Mouse (Mus musculus): ENCODE results near the gene Uckl1. TPM values are rescaled to one million over a fixed set of nuclear protein-coding genes. Genes with fewer than 3 reads are reported as not detected.

Gene Uckl1
- polyA plus RNA-seq (2015; fragmentation: Illumina TruSeq; extraction: RNeasy Lipid Tissue Mini Kit (QIAGEN cat#74804); ENCODE audit: insufficient read depth, low read depth, low replicate concordance): 29.9 TPM

DNA sequence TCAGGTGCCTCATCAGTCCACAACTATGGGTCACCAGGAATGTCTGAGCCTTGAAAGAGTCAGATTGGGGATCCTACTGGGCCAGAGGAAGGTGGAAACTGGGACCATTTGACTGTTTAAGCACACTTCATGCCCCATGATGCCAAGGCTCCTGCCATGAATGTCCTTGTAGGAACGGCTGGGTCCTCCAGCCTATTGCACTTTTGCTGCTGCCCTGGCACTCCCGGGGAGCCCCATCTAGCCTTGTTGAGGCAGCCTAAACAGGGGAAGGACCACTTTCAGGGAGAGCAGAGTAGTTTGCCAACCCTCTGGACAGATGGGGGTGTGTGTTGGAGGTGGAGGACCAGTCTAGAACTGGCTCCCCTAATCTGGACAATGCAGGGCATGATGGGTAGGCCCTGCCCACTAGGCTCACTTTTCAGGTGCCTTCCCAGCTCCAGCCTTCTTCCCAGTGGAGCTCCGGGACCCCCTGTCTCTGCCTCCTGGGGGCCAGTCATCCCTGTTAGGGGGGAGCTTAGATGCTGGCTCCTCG, at the start of gene Uckl1:
TSS of gene Uckl1 (minus strand) at position 482 of the 532 bp plus-strand sequence.

DNA sequence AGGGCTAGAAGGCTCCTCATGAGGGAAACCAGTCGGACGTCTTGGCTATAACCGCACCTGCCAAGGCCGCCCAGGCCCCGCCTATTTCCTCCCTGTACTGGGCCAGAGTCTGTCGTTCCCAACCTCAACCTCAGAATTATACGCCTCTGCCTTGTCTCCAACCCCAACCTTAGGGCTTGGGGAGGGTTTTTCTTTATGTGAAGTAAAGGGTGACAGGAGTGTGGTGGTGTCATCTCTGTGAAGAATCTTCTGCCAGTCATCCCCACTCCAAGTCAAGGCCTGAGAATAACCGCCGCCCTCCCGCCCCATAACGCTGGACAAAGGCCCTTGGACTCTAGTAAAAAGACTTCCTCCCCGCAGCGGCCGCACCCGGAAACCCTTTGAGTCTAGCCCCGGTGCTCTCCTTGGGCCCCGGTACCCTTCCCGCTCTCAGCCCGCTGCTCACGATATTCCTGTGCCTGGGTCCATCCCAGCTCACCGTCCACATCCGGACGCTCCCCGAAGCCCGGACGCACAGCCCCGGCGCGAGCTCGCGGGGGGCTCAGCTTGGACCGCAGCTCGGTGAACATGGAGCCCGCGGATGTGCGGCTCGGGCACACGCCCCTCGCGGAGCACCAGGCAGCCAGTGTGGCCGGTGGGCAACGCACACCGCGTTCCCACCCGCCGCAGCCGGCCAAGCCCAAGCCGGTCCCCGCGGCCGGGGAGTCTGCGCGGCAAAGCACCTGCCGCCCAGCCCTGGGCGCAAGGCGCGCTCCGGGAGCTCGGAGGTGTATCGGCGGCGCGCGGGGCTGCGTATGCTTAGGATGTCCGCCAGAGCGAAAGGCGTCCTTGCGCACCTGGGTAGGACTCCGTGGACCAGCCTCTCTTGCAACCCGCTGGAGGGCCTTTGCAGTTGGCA, 14.0 kb upstream of the Uckl1 start, which contains the start of gene Samd10:
TSS of gene Samd10 (minus strand) at position 759 of the 898 bp plus-strand sequence.

DNA sequence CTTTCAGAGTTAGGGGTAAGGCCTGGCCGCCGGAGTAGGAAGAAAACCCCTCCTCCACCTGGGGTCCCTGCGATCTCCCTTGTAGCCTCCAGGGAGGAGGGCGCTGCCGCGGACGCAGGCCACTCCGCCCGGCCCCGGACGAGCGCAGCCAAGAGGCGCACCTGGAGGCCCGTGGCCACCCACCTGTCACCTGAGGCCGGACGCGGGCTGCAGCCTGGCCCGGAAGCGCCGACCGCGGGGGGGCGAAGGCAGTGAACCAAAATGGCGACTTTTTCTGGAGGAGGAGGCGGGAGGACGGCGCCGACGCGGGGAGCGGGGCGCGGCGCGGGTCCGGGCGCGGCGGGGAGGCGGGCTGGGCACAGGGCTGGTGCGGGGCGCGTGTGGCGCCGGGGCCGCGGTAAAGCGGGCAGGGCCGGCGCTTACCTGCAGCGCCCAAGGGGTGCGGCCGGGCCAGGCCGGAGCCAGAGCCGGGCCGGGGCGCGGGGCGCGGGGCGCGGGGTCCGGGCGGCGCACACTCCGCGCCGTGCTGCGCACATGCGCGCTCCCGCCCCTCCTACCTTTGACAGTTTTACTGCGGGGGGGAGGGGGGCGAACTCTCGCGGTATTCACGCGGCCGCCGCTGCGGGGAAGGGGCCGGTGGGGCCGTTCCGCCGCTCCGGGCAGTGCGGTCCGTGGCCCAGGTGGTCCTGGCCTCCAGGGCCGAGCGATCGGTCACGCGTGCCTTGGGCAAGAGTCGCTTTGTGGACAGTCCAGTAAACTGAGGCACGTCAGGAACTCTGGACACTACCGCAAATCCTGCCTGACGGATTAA, 7.7 kb upstream of the Uckl1 start, which contains the start of gene Zfp512b:
TSS of gene Zfp512b (minus strand) at position 573 of the 811 bp plus-strand sequence.

DNA sequence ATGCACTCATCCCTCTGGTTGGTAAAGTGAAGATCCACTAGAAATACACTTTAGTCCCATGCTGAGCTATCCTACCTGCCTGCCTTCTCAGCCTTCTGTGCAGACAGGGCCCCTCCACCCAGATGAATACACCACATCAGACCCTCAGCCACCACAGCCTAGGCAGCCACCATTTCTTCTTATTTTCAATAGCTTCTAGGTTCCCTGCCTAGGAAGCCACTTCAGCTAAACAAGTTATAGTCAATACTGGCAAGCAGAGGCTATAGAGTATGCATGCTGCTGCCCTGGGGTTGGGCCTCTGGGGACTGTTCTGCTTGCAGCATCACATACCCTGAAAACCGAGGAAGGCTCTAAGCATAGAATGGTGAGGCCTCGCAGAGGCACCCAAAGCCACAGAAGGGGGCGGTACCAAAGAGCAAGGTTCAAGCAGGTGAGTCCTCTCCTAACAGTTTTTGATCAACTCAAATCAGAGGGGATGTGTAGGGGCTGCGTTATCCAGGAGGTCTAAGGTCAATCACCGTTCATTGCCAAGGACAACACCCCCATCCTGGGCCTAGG, 6.9 kb upstream of the Uckl1 start, which contains the start of gene Prpf6:
TSS of gene Prpf6 (plus strand) at position 341 of the 558 bp plus-strand sequence.

DNA sequence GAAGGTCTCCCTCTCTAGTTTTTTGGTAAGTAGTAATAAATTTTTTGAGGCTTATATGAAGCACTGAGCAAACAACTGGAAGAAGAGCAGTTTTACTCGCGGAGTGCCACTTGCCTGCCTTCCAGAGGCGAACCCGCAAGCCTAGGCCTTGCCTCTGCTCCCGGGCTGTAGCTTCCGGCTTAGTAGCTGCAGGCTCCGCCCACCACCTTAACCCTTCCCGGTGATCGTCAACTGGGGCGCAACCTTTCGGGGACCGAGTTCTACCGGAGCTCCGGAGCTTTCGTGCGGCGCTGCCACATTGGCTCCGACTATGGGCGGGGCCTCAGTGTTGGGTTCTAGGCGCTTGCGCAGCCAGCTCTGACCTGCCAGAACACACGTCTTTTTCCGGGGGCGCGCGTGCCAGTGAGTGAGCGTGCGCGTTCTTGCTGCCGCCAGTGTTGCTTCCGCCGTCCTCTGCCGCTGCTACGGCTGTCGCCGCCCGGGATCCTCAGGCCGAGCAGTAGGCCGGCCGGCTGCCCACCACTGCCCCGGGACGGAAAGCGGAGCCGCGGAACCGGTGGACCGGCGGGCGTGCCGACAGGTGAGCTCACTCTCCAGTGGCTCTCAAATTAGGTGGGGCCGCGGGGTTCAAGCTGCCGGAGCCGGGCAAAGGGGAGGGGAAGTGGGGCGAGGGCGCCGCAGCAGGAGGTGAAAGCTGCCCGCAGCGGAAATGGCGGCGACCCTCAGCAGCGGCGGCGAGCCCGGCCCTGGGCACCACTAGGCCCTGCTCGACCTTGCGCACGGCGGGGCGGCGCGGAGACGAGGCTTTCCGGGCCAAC, 64.4 kb downstream of the Uckl1 start, which contains the start of gene Dnajc5:
TSS of gene Dnajc5 (plus strand) at position 368 of the 818 bp plus-strand sequence.

Other genes with a start within 250 kb of the Uckl1 start
- 10.8 TPM for gene Zgpat, start 220.0 kb downstream of the Uckl1 start, polyA plus RNA-seq (2015; fragmentation: Illumina TruSeq; extraction: RNeasy Lipid Tissue Mini Kit (QIAGEN cat#74804); ENCODE audit: insufficient read depth, low read depth, low replicate concordance)
- 23.0 TPM for gene Arfrp1, start 219.5 kb downstream of the Uckl1 start, polyA plus RNA-seq (2015; fragmentation: Illumina TruSeq; extraction: RNeasy Lipid Tissue Mini Kit (QIAGEN cat#74804); ENCODE audit: insufficient read depth, low read depth, low replicate concordance)
- 31.4 TPM for gene Lime1, start 204.8 kb downstream of the Uckl1 start, polyA plus RNA-seq (2015; fragmentation: Illumina TruSeq; extraction: RNeasy Lipid Tissue Mini Kit (QIAGEN cat#74804); ENCODE audit: insufficient read depth, low read depth, low replicate concordance)
- 5.8 TPM for gene Zbtb46, start 125.5 kb downstream of the Uckl1 start, polyA plus RNA-seq (2015; fragmentation: Illumina TruSeq; extraction: RNeasy Lipid Tissue Mini Kit (QIAGEN cat#74804); ENCODE audit: insufficient read depth, low read depth, low replicate concordance)
- gene Abhd16b, start 91.7 kb downstream of the Uckl1 start, polyA plus RNA-seq (2015; fragmentation: Illumina TruSeq; extraction: RNeasy Lipid Tissue Mini Kit (QIAGEN cat#74804); ENCODE audit: insufficient read depth, low read depth, low replicate concordance): not detected
- gene Tpd52l2, start 87.8 kb downstream of the Uckl1 start, polyA plus RNA-seq (2015; fragmentation: Illumina TruSeq; extraction: RNeasy Lipid Tissue Mini Kit (QIAGEN cat#74804); ENCODE audit: insufficient read depth, low read depth, low replicate concordance): 18.3 TPM
- gene Dnajc5, start 64.4 kb downstream of the Uckl1 start, polyA plus RNA-seq (2015; fragmentation: Illumina TruSeq; extraction: RNeasy Lipid Tissue Mini Kit (QIAGEN cat#74804); ENCODE audit: insufficient read depth, low read depth, low replicate concordance): 9.5 TPM
- gene Prpf6, start 7.0 kb upstream of the Uckl1 start, polyA plus RNA-seq (2015; fragmentation: Illumina TruSeq; extraction: RNeasy Lipid Tissue Mini Kit (QIAGEN cat#74804); ENCODE audit: insufficient read depth, low read depth, low replicate concordance): 10.1 TPM
- 8.9 TPM for gene Zfp512b, start 7.9 kb upstream of the Uckl1 start, polyA plus RNA-seq (2015; fragmentation: Illumina TruSeq; extraction: RNeasy Lipid Tissue Mini Kit (QIAGEN cat#74804); ENCODE audit: insufficient read depth, low read depth, low replicate concordance)
- 6.7 TPM for gene Samd10, start 14.3 kb upstream of the Uckl1 start, polyA plus RNA-seq (2015; fragmentation: Illumina TruSeq; extraction: RNeasy Lipid Tissue Mini Kit (QIAGEN cat#74804); ENCODE audit: insufficient read depth, low read depth, low replicate concordance)
- not detected for gene Gm29797, start 72.1 kb upstream of the Uckl1 start, polyA plus RNA-seq (2015; fragmentation: Illumina TruSeq; extraction: RNeasy Lipid Tissue Mini Kit (QIAGEN cat#74804); ENCODE audit: insufficient read depth, low read depth, low replicate concordance)
- gene Sox18, start 86.7 kb upstream of the Uckl1 start, polyA plus RNA-seq (2015; fragmentation: Illumina TruSeq; extraction: RNeasy Lipid Tissue Mini Kit (QIAGEN cat#74804); ENCODE audit: insufficient read depth, low read depth, low replicate concordance): 31.8 TPM
- 4.0 TPM for gene Tcea2, start 95.4 kb upstream of the Uckl1 start, polyA plus RNA-seq (2015; fragmentation: Illumina TruSeq; extraction: RNeasy Lipid Tissue Mini Kit (QIAGEN cat#74804); ENCODE audit: insufficient read depth, low read depth, low replicate concordance)
- 7.0 TPM for gene Rgs19, start 109.1 kb upstream of the Uckl1 start, polyA plus RNA-seq (2015; fragmentation: Illumina TruSeq; extraction: RNeasy Lipid Tissue Mini Kit (QIAGEN cat#74804); ENCODE audit: insufficient read depth, low read depth, low replicate concordance)
- not detected for gene Lkaaear1, start 113.5 kb upstream of the Uckl1 start, polyA plus RNA-seq (2015; fragmentation: Illumina TruSeq; extraction: RNeasy Lipid Tissue Mini Kit (QIAGEN cat#74804); ENCODE audit: insufficient read depth, low read depth, low replicate concordance)
- gene Oprl1, start 130.1 kb upstream of the Uckl1 start, polyA plus RNA-seq (2015; fragmentation: Illumina TruSeq; extraction: RNeasy Lipid Tissue Mini Kit (QIAGEN cat#74804); ENCODE audit: insufficient read depth, low read depth, low replicate concordance): not detected
- gene Myt1, start 178.4 kb upstream of the Uckl1 start, polyA plus RNA-seq (2015; fragmentation: Illumina TruSeq; extraction: RNeasy Lipid Tissue Mini Kit (QIAGEN cat#74804); ENCODE audit: insufficient read depth, low read depth, low replicate concordance): 2.8 TPM